Mouse (Mus musculus): ENCODE results near the gene Irak1. TPM values are rescaled to one million over a fixed set of nuclear protein-coding genes. Genes with fewer than 3 reads are reported as not detected.

The Irak1 gene
- polyA plus RNA-seq, 1 experiment from 2014 or later, result 70.0 TPM

GRCm38 (mm10) chrX:74014597-74014996, 9.1 kb downstream of the Irak1 start:
- Histone ChIP-seq H3K9ac (no peak overlapping the region), H3K9me3 (ENCODE audit: low read depth, low read length) (no peaks in the 10 kb centered on the region), H3K4me1 (ENCODE audit: insufficient read depth) (no peaks in the 10 kb centered on the region), H3K4me3 (ENCODE audit: low read depth, low read length) (no peak overlapping the region), H3K4me2 (no peak overlapping the region), H3K27ac (ENCODE audit: low read depth) (no peak overlapping the region), H3K27me3 (ENCODE audit: insufficient read depth, low read length) (no peaks in the 10 kb centered on the region), H3K36me3 (ENCODE audit: insufficient read depth) (peaks cover 15% of the 10 kb centered on the region; the same call in 1 of the 2 replicates)
- 82% methylated on average over 1 of the region's 1 CpGs for WGBS
- TF ChIP-seq CTCF (IDR thresholded peaks at IDR 0.05; ENCODE audit: low read depth), result no peak
- ATAC-seq (ENCODE audit: insufficient read depth) (no peak), DNase-seq (no peak)

GRCm38 (mm10) chrX:74008063-74008462, 15.7 kb downstream of the Irak1 start:
- Histone ChIP-seq H3K9me3 (ENCODE audit: low read depth, low read length) (no peaks in the 10 kb centered on the region), H3K27me3 (ENCODE audit: insufficient read depth, low read length) (no peaks in the 10 kb centered on the region), H3K4me2 (no peak overlapping the region), H3K27ac (ENCODE audit: low read depth) (no peak overlapping the region), H3K4me3 (ENCODE audit: low read depth, low read length) (no peak overlapping the region), H3K4me1 (ENCODE audit: insufficient read depth) (no peaks in the 10 kb centered on the region), H3K36me3 (ENCODE audit: insufficient read depth) (no peaks in the 10 kb centered on the region), H3K9ac (no peak overlapping the region)
- DNase-seq (no peak), ATAC-seq (ENCODE audit: insufficient read depth) (no peak)
- 51% methylated on average over 8 of the region's 8 CpGs for WGBS
- no peak for TF ChIP-seq CTCF (IDR thresholded peaks at IDR 0.05; ENCODE audit: low read depth)

GRCm38 (mm10) chrX:74006401-74006800, 17.3 kb downstream of the Irak1 start:
- no peak for DNase-seq
- Histone ChIP-seq H3K4me2 (no peak overlapping the region), H3K4me3 (ENCODE audit: low read depth, low read length) (no peak overlapping the region), H3K9me3 (ENCODE audit: low read depth, low read length) (no peaks in the 10 kb centered on the region), H3K27me3 (ENCODE audit: insufficient read depth, low read length) (no peaks in the 10 kb centered on the region), H3K27ac (ENCODE audit: low read depth) (no peak overlapping the region), H3K4me1 (ENCODE audit: insufficient read depth) (no peaks in the 10 kb centered on the region), H3K9ac (no peak overlapping the region), H3K36me3 (ENCODE audit: insufficient read depth) (no peaks in the 10 kb centered on the region)
- no peak for ATAC-seq (ENCODE audit: insufficient read depth)
- WGBS, result 80% methylated on average over 21 of the region's 21 CpGs
- no peak for TF ChIP-seq CTCF (IDR thresholded peaks at IDR 0.05; ENCODE audit: low read depth)

- no peak overlapping the region for H3K9ac ChIP-seq
- H3K36me3 ChIP-seq (ENCODE audit: insufficient read depth), result no peaks in the 10 kb centered on the region
- ATAC-seq (ENCODE audit: insufficient read depth), result no peak
- H3K27ac ChIP-seq (ENCODE audit: low read depth), result no peak overlapping the region
- no peak for TF ChIP-seq CTCF (IDR thresholded peaks at IDR 0.05; ENCODE audit: low read depth)
- no peaks in the 10 kb centered on the region for H3K4me1 ChIP-seq (ENCODE audit: insufficient read depth)
- H3K4me2 ChIP-seq, result no peak overlapping the region
- H3K27me3 ChIP-seq (ENCODE audit: insufficient read depth, low read length), result no peaks in the 10 kb centered on the region
- no peak for DNase-seq
- H3K9me3 ChIP-seq (ENCODE audit: low read depth, low read length), result no peaks in the 10 kb centered on the region
- no peak overlapping the region for H3K4me3 ChIP-seq (ENCODE audit: low read depth, low read length)
- WGBS, result 68% methylated on average over 2 of the region's 2 CpGs
Measured at GRCm38 (mm10) chrX:74003644-74004043, 20.1 kb downstream of the Irak1 start.

GRCm38 (mm10) chrX:74001024-74001423, 22.7 kb downstream of the Irak1 start:
- H3K27ac ChIP-seq (ENCODE audit: low read depth), result no peak overlapping the region
- ATAC-seq (ENCODE audit: insufficient read depth) (no peak), DNase-seq (no peak)
- H3K4me2 ChIP-seq, result no peak overlapping the region
- no peak for TF ChIP-seq CTCF (IDR thresholded peaks at IDR 0.05; ENCODE audit: low read depth)
- no peaks in the 10 kb centered on the region for H3K36me3 ChIP-seq (ENCODE audit: insufficient read depth)
- 70% methylated on average over 3 of the region's 3 CpGs for whole genome bisulfite sequencing
- no peak overlapping the region for H3K4me3 ChIP-seq (ENCODE audit: low read depth, low read length)
- H3K9me3 ChIP-seq (ENCODE audit: low read depth, low read length), result no peaks in the 10 kb centered on the region
- no peaks in the 10 kb centered on the region for H3K4me1 ChIP-seq (ENCODE audit: insufficient read depth)
- no peaks in the 10 kb centered on the region for H3K27me3 ChIP-seq (ENCODE audit: insufficient read depth, low read length)
- H3K9ac ChIP-seq, result no peak overlapping the region

GRCm38 (mm10) chrX:73998911-73999869, 24.5 kb downstream of the Irak1 start:
- Histone ChIP-seq H3K4me2 (peak overlapping the region; percentile 20; the same call in 1 of the 2 replicates), H3K27ac (ENCODE audit: low read depth) (peak overlapping the region; percentile 24; the same call in 1 of the 2 replicates), H3K9ac (no peak overlapping the region), H3K27me3 (ENCODE audit: insufficient read depth, low read length) (no peaks in the 10 kb centered on the region), H3K4me1 (ENCODE audit: insufficient read depth) (no peaks in the 10 kb centered on the region), H3K4me3 (ENCODE audit: low read depth, low read length) (no peak overlapping the region), H3K36me3 (ENCODE audit: insufficient read depth) (no peaks in the 10 kb centered on the region), H3K9me3 (ENCODE audit: low read depth, low read length) (no peaks in the 10 kb centered on the region)
- DNase-seq (peak; percentile 73), ATAC-seq (ENCODE audit: insufficient read depth) (peak; percentile 84)
- TF ChIP-seq CTCF (IDR thresholded peaks at IDR 0.05; ENCODE audit: low read depth), result no peak
- 28% methylated on average over 8 of the region's 8 CpGs for WGBS

- no peak for TF ChIP-seq CTCF (IDR thresholded peaks at IDR 0.05; ENCODE audit: low read depth)
- ATAC-seq (ENCODE audit: insufficient read depth) (no peak), DNase-seq (no peak)
- Histone ChIP-seq H3K4me1 (ENCODE audit: insufficient read depth) (no peaks in the 10 kb centered on the region), H3K4me3 (ENCODE audit: low read depth, low read length) (no peak overlapping the region), H3K4me2 (no peak overlapping the region), H3K36me3 (ENCODE audit: insufficient read depth) (no peaks in the 10 kb centered on the region), H3K27ac (ENCODE audit: low read depth) (no peak overlapping the region), H3K27me3 (ENCODE audit: insufficient read depth, low read length) (no peaks in the 10 kb centered on the region), H3K9me3 (ENCODE audit: low read depth, low read length) (no peaks in the 10 kb centered on the region), H3K9ac (no peak overlapping the region)
- 67% methylated on average over 1 of the region's 1 CpGs for whole genome bisulfite sequencing
Measured at GRCm38 (mm10) chrX:73977783-73978182, 45.9 kb downstream of the Irak1 start.

All from lung, embryonic 14.5 days (tissue).